Mouse (Mus musculus): ENCODE measurements around the gene Vps45.

The Vps45 gene

DNA sequence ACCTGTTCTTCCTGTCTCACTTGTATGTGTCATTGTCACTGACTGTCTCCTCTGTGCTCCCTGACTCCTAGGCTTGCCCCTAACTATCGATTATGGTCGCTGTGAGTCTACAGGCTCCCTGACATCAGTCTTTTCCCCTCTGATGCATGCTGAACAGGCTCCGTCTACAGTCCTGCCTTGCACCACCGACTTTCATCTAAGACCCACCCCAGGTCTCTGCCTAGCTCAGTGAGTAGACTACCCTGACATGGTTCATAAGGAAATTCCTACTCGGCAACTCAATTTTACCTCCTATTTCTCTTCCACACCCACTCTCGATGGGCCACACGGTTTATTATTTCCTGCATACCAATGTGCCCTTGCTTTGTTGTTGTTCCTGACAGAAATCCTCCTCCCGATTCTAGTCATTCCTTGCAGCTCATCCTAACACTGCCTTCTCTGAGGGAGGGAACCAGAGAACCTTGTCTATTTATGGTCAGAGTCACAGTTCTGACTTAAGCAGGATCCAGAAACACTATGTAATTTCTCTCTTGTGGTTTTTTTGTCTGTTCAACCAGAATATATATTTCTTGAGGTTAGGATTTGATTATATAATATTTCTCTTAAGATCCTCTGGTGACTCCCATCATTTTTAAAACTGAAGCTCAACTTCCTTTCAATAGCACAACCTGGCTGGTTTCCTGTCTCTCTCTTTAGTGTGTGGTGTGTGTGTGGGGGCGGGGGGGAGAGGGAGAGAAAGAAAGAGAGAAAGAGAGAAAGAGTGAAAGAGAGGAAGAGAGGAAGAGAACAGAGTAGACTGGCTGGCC, 18.2 kb downstream of the Vps45 start:
- DNase-seq (ENCODE audit: low read depth in 2 of 2, low spot score in 2 of 2): no peak

DNA sequence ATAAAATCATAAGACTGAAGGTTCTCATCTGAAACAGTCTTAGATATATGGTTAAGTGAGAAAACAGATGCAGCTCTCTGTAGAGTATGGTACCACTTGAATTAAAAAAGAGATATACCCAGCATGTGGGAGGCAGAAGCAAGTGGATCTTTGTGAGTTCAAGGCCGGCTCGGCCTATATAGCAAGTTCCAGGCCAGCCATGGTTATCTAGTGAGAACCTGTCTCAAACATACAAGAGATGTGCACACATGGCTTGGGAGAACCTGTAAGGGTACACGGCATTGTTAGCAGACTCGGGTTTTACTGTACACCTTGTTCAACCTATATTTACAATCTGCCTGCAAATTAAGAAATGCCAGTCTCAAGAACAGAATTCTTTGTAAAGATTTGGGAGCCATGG, 19.4 kb downstream of the Vps45 start:
- DNase-seq (ENCODE audit: low read depth in 2 of 2, low spot score in 2 of 2): no peak

DNA sequence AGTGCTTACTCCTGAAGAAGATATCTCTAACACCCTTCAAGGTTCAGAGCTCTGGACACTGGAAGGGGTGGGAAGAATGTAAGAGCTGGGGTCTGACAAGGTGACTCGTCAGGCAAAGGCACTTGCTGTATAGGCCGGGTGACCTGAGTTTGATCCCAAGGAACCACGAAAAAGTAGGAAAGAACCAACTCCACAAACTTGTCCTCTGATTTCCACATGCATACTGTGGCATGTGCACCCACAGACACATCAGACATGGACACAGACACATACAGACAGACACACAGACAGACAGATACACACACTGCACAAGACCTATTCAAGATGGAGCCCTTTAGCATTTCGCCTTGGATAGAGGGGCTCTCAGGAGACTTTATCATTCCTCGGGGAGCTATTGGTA, 20.1 kb downstream of the Vps45 start:
- no peak for DNase-seq (ENCODE audit: low read depth in 2 of 2, low spot score in 2 of 2)

DNA sequence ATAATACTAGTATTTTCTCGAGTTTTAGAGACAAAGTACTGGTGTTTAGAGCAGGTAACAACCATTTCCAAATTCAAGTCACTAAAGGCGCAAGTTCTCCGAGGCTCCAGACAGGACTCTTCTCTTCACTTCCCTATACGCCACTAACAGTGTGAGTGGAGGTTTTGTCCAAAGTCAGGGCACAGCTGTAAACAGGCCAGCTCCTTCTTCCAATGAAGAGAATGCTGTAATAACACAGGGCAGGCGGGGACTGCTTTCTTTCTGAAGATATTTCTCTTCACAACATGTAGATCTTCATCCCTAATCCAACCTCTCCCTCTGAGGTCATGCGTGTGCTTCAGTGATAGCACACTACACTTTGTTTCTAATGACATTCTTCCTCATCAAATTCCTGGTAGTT, 21.5 kb downstream of the Vps45 start:
- DNase-seq (ENCODE audit: low read depth in 2 of 2, low spot score in 2 of 2): no peak

DNA sequence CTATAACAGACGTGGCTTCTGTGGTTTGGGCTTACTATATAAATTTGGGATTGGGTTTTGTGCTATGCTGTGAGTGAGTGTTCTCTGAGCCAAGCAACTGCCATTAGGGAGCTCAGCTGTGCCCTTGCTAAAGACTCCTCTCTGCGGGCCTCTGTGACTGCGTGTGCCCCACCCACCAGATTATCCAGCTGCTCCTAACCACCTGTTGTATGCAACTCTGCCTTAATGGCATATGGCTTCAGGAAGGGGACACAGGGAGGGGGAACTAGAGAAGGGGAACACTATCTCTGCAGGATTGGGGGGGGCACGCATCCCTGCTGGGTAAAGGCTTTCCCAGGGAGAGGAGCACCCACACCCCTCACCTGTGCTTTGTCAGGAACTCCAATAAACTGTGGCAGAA, 25.2 kb downstream of the Vps45 start:
- DNase-seq (ENCODE audit: low read depth in 2 of 2, low spot score in 2 of 2): no peak

DNA sequence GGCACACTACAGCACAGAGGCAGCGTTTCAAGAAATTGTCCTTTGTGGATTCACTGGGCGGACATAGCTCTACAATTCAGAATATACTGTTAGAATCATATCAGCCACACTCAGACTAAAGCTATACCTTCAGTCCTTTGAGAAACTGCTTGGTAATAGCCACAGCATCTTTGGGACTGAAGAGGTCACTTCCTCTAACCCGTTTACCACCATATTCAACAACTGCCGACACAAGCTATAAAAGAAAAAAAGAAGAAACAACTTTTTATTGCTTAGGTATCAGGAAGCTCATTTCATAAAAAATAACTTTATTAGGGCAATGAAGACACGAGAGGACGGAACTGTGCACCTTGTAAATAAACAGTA, 25.6 kb downstream of the Vps45 start:
- DNase-seq (ENCODE audit: low read depth in 2 of 2, low spot score in 2 of 2): no peak

DNA sequence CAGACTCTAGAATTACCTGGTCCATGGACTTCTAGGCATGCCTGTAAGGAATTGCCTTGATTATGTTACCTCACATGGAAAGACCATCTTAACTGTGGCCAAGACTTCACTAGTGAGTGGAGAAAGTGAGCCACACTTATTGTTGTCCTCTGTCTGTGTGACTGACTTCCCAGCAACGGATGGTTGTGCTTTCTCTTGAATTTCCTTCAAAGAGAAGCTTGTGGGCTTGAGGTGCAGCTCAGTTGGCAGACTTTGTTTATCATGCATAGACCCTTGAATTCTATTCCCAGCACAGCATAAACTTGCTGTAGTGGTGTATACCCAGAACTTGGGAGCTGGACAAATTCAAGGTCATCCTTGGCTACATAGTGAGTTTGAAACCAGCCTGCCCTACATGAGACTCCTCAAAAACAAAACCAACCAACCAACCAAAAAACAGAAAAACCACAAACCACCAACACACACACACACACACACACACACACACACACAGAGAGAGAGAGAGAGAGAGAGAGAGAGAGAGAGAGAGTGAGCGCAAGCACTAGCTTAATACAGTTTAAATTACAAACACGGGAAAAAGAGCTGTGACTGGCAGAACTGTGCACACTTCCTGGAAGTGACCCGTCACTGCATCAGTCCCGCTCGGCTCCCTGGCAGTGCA, 26.1 kb downstream of the Vps45 start:
- DNase-seq (ENCODE audit: low read depth in 2 of 2, low spot score in 2 of 2): peak; percentile 44 to 53

DNA sequence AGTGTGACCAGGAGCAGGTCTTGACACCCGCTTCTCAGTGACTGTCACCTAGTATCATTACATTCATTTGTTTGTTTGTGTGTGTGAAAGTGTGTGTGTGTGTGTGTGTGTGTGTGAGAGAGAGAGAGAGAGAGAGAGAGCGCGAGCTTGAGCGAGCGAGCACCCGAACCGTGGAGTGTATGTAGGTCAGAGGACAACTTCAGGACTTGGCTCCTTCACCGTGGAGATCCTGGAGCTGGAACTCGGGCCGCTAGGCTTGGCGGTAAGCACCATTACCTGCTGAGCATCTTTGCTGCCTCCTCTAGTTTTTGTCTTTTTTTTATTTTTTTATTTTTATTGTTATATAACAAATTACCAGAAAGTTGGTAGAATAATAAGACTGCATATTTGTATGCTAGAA, 28.5 kb downstream of the Vps45 start:
- no peak for DNase-seq (ENCODE audit: low read depth in 2 of 2, low spot score in 2 of 2)

DNA sequence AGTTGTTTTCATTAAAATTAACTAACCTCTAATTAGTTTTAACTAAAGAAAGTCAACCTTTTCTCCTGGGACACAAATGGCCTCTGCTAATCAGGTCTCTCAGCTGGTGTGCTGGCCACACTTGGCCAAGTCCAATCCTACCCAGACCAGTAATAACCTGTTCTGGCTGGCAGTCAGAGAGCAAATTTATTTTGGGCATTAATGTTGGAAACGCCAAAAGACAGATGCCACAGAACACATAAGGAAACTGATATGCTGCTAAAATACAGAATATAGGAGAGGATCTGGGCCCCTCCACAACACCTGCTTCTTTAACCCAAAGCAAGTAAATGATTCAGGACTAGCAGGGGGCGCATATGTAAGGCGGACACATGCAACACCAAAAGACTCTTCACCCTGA, 28.9 kb downstream of the Vps45 start:
- DNase-seq (ENCODE audit: low read depth in 2 of 2, low spot score in 2 of 2): no peak

DNA sequence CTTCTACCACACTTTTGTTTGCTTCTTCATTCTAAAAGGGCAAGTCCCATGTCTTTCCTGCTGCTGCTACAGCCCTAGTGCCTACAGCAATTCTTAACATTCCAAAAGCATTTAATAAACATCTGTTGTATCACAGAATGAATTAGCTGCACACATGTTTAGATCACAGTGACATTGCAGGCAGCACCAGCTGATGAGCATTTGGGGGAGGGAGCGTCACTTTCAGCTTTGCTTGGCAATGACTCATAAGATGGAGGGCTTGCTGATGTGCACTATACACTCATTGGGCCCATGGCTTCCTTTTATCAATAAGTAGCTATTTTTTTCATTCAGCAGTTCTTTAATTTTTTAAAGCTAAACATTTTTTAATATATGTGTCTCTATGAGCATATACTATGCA, 30.4 kb downstream of the Vps45 start:
- DNase-seq (ENCODE audit: low read depth in 2 of 2, low spot score in 2 of 2): no peak

DNA sequence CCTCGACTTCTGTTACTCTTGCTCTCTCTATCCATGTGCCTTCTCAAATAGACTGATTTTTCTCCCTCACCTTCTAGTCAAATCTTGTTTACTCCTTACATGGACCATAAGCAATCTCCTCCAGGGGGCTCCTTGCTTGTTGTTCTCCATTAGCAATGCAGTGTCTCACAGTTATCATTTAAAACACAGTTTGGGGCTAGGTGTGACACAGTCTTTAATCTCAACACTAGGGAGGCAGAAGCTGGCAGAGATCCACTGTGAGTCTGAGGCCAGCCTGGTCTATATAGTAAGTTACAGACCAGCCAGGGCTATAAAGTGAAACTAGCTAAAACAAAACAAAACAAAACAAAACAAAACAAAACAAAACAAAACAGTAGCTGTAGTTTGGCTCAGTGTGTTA, 31.1 kb downstream of the Vps45 start:
- no peak for DNase-seq (ENCODE audit: low read depth in 2 of 2, low spot score in 2 of 2)

DNA sequence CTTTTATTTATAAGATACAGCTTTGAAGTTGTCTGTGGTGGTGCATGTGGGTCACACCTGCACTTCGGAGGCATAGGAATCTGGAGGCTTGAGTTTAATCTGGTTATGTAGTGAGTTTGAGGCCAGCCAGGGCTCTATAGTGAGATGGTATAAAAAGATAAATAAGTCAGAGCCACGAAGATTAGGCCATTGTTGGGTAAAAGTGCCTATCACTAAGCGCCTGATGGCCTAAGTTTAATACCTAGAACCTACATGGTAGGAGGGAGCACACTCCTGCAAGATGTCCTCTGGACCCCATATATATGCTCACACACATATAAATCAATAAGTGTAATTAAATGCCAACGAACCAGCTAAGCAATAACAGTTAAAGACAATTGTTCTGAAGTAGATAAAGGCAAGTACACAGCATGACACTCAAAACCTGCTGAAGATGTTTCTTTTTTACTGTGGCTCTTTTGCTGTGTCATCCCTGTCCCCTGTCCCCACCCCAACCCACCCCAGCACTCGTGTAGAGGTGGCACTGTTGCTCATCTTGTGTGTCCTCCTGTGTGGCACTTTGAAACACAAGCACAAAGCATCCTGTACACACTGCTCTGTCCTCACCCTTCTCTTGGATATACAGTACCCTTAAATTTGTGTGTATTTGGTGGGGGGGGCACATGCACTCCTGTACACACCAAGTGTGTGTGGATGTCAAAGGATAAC, 36.7 kb downstream of the Vps45 start:
- DNase-seq (ENCODE audit: low read depth in 2 of 2, low spot score in 2 of 2): no peak

DNA sequence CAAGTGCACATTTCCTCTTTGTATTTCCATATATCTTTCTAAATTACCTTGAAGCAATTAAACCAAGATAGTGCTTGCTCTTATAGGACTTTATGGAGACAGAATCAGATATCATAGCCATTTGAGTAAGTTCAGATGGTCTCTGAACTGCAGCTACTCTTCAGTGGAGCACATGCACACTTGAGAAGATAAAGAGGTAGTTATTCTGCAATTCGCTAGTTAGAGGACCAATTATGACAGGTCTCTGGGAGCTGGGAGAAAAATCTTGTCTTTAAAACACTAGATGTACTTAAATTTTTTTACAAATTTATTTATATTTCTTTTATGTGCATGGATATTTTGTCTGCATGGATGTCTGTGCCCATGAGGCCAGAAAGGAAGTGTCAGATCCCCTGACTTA, 37.5 kb downstream of the Vps45 start:
- DNase-seq (ENCODE audit: low read depth in 2 of 2, low spot score in 2 of 2): no peak

DNA sequence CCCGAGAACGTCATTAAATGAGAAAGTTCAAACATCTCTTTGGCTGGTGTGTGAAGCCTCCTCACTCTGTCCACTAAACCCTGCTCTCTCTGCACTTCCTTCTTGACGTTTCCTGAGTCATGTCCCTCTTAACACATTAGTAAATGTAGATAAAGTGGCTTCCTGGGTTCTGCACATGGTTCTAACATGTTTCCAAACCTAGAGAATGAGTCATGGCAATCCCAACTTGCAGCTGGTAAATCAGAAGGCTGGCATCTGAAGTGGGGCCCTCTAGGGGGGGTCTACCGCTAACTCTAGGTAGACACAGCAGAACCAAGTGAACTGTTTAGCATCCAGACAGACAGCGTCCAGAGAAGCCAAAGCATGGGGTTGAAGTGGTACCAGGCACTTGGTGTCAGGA, 40.8 kb downstream of the Vps45 start:
- no peak for DNase-seq (ENCODE audit: low read depth in 2 of 2, low spot score in 2 of 2)

DNA sequence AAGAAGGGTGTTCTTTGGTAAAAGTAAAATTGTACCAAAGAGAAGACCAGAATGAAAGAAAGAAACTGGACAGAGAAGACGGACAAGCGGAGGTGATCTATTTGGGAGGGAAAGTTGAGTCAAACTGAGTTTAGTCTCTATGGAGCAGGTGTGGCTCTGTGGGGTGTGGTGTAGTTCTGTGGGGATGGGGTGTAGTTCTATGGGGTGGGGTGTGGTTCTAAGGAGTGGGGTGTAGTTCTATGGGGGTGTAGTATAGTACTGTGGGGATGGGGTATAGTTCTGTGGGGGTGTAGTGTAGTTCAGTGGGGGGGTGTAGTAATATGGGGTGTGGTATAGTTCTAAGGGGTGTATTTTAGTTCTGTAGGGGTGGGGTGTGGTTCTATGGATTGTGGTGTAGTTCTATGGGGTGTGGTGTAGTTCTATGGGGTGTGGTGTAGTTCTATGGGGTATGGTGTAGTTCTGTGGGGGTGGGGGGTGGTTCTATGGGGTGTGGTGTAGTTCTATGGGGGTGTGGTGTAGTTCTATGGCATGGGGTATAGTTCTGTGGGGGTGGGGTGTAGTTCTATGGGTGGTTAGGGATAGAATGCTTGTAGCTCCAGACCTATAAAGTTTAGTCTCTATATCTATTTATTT, 41.9 kb downstream of the Vps45 start:
- DNase-seq (ENCODE audit: low read depth in 2 of 2, low spot score in 2 of 2): no peak

DNA sequence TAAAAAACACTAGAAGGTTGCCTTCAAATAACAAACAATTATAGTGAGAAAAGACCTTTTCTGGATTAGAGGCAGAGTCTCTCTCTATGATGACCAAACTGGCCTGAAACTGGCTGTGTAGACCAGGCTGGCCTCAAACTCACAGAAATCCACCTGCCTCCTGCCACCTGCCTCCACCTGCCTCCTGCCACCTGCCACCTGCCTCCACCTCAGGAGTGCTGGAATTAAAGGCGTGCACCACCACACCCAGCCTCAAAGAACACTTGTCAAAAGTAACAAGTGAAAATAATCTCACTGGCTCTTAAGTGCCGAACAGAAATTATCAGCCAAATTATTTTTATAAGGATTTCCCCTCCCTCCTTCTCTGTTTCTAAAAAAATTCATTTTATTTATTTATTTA, 42.6 kb downstream of the Vps45 start:
- DNase-seq (ENCODE audit: low read depth in 2 of 2, low spot score in 2 of 2): no peak

DNA sequence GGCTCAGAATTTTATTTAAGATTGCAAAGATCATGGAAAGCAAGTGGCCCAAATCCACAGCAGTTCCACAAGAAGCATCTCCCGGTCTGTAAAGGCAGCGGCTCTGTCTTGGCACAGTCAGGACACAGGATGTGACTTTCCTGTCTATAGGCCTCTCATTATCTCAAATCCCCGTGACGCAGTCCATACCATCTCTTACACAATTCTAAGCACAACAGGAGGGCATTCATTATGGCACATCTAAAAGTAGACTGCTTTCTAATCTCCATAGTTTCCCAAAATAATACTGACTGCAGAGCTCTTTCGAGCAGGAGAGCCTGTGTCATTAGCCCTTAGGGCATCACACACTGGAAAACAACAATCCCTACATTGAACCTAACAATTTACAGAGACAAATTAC, 45.5 kb downstream of the Vps45 start:
- no peak for DNase-seq (ENCODE audit: low read depth in 2 of 2, low spot score in 2 of 2)

DNA sequence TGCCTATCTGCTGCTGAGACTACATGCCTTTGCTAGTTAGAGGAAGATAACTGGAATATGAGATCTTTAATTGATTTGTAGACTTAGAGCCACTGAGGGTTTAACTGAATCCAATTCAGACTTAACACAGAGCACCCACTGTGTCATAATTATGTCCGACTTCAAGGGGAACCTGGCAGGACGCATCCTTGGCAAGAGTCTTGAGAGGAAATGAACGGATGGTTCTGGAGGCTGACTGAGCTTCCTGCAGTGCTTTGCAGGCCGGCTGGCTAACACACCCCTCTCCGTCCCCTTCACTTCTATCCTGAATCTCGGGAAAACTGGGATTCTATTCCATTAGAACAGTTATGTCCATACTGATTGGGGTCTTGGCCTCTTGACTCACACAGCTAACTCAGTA, 49.8 kb downstream of the Vps45 start:
- DNase-seq (ENCODE audit: low read depth in 2 of 2, low spot score in 2 of 2): no peak

DNA sequence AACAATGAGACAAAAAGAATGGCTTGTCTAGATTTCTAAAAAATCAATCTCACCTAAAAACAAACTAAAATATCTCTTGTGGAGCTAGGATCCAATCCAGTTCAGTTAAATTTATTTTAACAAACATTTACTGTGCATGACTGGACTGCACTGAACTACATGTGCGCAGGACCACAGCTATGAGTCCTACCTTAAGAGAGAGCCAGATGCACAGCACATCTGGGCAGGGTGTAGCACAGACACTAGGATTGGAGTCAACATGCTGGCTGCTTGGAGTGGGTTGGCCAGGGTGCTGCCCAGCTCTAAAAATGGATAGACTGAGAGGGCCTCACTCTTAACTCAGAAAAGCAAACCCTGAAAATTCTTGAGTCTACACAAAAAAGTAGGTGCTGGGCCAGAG, 56.7 kb downstream of the Vps45 start:
- DNase-seq (ENCODE audit: low read depth in 2 of 2, low spot score in 2 of 2): no peak

DNA sequence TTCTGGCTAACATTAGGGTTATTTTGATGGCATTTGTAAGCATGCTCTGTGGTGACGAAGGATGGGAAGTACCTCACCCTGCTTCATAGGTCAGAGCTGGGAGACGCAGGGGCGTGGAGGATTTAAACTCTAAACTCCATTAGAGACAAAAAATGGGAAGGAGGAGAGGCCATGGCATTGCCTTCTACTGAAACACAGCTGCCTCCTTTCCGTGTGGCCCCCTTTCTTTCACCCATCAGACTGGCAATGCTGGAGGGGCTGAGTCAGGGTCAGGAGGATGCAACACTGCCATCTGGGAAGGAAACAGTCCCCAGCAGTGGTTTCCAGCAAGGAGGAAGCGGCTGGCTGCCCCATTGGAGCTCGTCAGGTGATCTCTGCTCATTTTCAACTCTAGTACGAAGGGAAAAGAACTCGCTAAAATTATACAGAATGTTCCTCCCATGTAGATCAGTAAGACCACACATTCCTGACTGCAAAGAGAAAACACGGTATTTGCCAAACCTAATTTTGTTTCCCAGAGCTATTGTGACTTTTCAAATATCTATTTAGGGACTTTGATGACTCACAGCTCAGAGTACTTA, 57.3 kb downstream of the Vps45 start:
- no peak for DNase-seq (ENCODE audit: low read depth in 2 of 2, low spot score in 2 of 2)

DNA sequence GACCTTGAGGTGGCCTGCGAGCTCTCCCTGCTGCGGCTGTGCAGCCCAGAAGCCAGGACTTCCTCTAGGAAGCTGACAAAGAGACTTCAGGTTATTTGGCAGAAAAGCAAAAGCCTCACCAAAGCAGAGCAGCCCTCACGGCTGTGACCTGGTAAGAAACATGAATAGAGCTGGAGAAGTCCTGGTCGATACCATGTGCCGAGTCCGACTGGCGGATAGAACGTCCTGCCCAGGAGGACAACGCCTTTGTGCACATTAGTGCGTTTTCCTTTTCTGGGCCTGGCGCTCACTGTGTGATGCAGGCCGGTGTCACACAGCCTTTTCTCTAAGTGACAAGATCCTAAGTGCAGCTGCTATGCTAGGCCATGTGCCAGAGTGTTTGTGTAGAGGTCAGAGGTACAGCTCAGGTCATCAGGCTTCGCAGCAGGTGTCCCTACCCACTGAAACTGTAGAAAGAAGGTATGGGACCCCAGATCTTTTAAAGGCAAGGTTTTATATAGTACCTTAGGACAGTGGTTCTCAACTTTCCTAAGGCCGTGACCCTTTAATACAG, 58.1 kb downstream of the Vps45 start:
- no peak for DNase-seq (ENCODE audit: low read depth in 2 of 2, low spot score in 2 of 2)

All from CD8-positive naive resting alpha-beta T cell, adult 2 months (primary cell).